Mouse (Mus musculus) kidney, embryonic 14.5 days (tissue): Measurements from ENCODE around the gene Ntn5. TPM values are rescaled to one million over a fixed set of nuclear protein-coding genes. Genes with fewer than 3 reads are reported as not detected.
"Not testable (repeated sequence)": the region's sequence is repeated elsewhere in the genome, so short reads cannot be mapped to it uniquely, and the experiment has no call there.

Source experiments
- ATAC-seq: fragments of 200-750 bp; cut with Nextera tagmentation; 2 replicates; pipeline ENCODE4 v1.8.0; 2017; ENCODE audit warnings: moderate number of reproducible peaks, mild to moderate bottlenecking, moderate TSS enrichment, moderate library complexity; ENCODE audit not compliant: low FRiP score, low TSS enrichment
- H3K27ac ChIP-seq: fragments of 300-500 bp; sonication (generic); 2 replicates; pipeline ENCODE4 v1.5.1; 2014; ENCODE audit warnings: low read depth, mild to moderate bottlenecking, low read length, moderate library complexity, mixed read lengths
- H3K27me3 ChIP-seq: fragments of 300-500 bp; sonication (generic); 2 replicates; pipeline ENCODE4 v1.6.1; 2014; ENCODE audit warnings: mild to moderate bottlenecking, low read length; ENCODE audit not compliant: control insufficient read depth, insufficient read depth
- H3K36me3 ChIP-seq: fragments of 300-500 bp; sonication (generic); 2 replicates; pipeline ENCODE4 v1.6.1; 2014; ENCODE audit warnings: low read length, mixed read lengths; ENCODE audit not compliant: control insufficient read depth, insufficient read depth
- H3K4me1 ChIP-seq: fragments of 300-500 bp; sonication (generic); 2 replicates; pipeline ENCODE4 v1.6.1; 2014; ENCODE audit warnings: low read length, mixed read lengths; ENCODE audit not compliant: control insufficient read depth, insufficient read depth
- H3K4me2 ChIP-seq: fragments of 300-500 bp; sonication (generic); replicated peaks from 2 replicates; pipeline ENCODE4 v1.6.1; 2014; ENCODE audit warnings: low read depth, mild to moderate bottlenecking, low read length
- H3K4me3 ChIP-seq: fragments of 300-500 bp; sonication (generic); 2 replicates; pipeline ENCODE4 v1.5.1; 2014; ENCODE audit warnings: mild to moderate bottlenecking, low read length
- H3K9ac ChIP-seq: fragments of 300-500 bp; sonication (generic); 2 replicates; pipeline ENCODE4 v1.6.1; 2014; ENCODE audit warnings: low read depth, mild to moderate bottlenecking, low read length, moderate library complexity
- H3K9me3 ChIP-seq: fragments of 300-500 bp; sonication (generic); 2 replicates; pipeline ENCODE4 v1.6.1; 2016; ENCODE audit warnings: low read length; ENCODE audit not compliant: control insufficient read depth
- WGBS: fragments of 180-500 bp; shearing (Covaris S2); extraction: QIAGEN DNeasy Blood & Tissue Kit; methylation state at CpG from one replicate; pipeline ENCODE4 v1.1.7; 2014; 5-methylcytosine and 5-hydroxymethylcytosine counted together
- polyA plus RNA-seq: library from polyadenylated mRNA; unstranded; fragments of >200 nt; fragmentation: Nextera tagmentation; extraction: Ambion mirVana; gene quantifications from 2 replicates; pipeline ENCODE4 v1.2.1, GENCODE M21; 2014

The Ntn5 gene
- polyA plus RNA-seq, 1 experiment from 2014 or later, result 0.27 TPM

GRCm38 (mm10) chr7:45649351-45649750, 34.5 kb upstream of the Ntn5 start:
- Histone ChIP-seq H3K27me3 (no peaks in the 10 kb centered on the region), H3K36me3 (no peaks in the 10 kb centered on the region), H3K4me1 (peaks cover 7% of the 10 kb centered on the region; the same call in 1 of the 2 replicates), H3K9me3 (no peaks in the 10 kb centered on the region), H3K27ac (no peak overlapping the region), H3K4me3 (no peak overlapping the region), H3K9ac (no peak overlapping the region), H3K4me2 (no peak overlapping the region)
- no peak for ATAC-seq
- 76% methylated on average over 8 of the region's 8 CpGs for WGBS

- H3K36me3 ChIP-seq, H3K4me2 ChIP-seq, H3K27me3 ChIP-seq, H3K27ac ChIP-seq, H3K9me3 ChIP-seq, H3K9ac ChIP-seq, H3K4me3 ChIP-seq, ATAC-seq, H3K4me1 ChIP-seq: not testable (repeated sequence)
- WGBS, result 96% methylated on average over 18 of the region's 20 CpGs
Measured at GRCm38 (mm10) chr7:45650484-45650883, 33.3 kb upstream of the Ntn5 start.

GRCm38 (mm10) chr7:45654424-45655047, 29.3 kb upstream of the Ntn5 start:
- no peak overlapping the region for H3K4me3 ChIP-seq
- H3K27me3 ChIP-seq, result no peaks in the 10 kb centered on the region
- H3K9ac ChIP-seq, result no peak overlapping the region
- no peak overlapping the region for H3K27ac ChIP-seq
- peak overlapping the region; percentile 18; the same call in 1 of the 2 replicates for H3K4me2 ChIP-seq
- no peaks in the 10 kb centered on the region for H3K36me3 ChIP-seq
- 41% methylated on average over 17 of the region's 17 CpGs for WGBS
- ATAC-seq, result no peak
- H3K9me3 ChIP-seq, result no peaks in the 10 kb centered on the region
- H3K4me1 ChIP-seq, result no peaks in the 10 kb centered on the region

GRCm38 (mm10) chr7:45660746-45661478, 22.9 kb upstream of the Ntn5 start:
- H3K9me3 ChIP-seq, result no peaks in the 10 kb centered on the region
- H3K4me2 ChIP-seq, result no peak overlapping the region
- H3K4me3 ChIP-seq, result no peak overlapping the region
- ATAC-seq, result no peak
- 69% methylated on average over 11 of the region's 11 CpGs for WGBS
- H3K27ac ChIP-seq, result no peak overlapping the region
- H3K27me3 ChIP-seq, result no peaks in the 10 kb centered on the region
- no peaks in the 10 kb centered on the region for H3K36me3 ChIP-seq
- no peak overlapping the region for H3K9ac ChIP-seq
- H3K4me1 ChIP-seq, result peaks cover 17% of the 10 kb centered on the region; the same call in 1 of the 2 replicates

- not testable (repeated sequence) for H3K4me3 ChIP-seq, H3K9ac ChIP-seq, H3K27ac ChIP-seq, ATAC-seq, H3K4me2 ChIP-seq, H3K36me3 ChIP-seq, H3K9me3 ChIP-seq, H3K27me3 ChIP-seq
- WGBS, result 93% methylated on average over 6 of the region's 6 CpGs
- peaks cover 17% of the 10 kb centered on the region; the same call in 1 of the 2 replicates for H3K4me1 ChIP-seq
Measured at GRCm38 (mm10) chr7:45661702-45662101, 22.1 kb upstream of the Ntn5 start.

GRCm38 (mm10) chr7:45665303-45666138, 18.3 kb upstream of the Ntn5 start:
- Histone ChIP-seq H3K4me3 (no peak overlapping the region), H3K27ac (no peak overlapping the region), H3K27me3 (no peaks in the 10 kb centered on the region), H3K4me1 (peaks cover 24% of the 10 kb centered on the region; the same call in 1 of the 2 replicates), H3K36me3 (no peaks in the 10 kb centered on the region), H3K4me2 (no peak overlapping the region), H3K9me3 (no peaks in the 10 kb centered on the region), H3K9ac (no peak overlapping the region)
- ATAC-seq, result no peak; the same call in 1 of the 2 replicates
- 47% methylated on average over 13 of the region's 13 CpGs for WGBS

GRCm38 (mm10) chr7:45666161-45666560, 17.7 kb upstream of the Ntn5 start, which contains the start of gene Fut2:
Gene Fut2, minus strand, starts transcription at chr7:45666394.
- H3K4me1 ChIP-seq, result peaks cover 20% of the 10 kb centered on the region; the same call in 1 of the 2 replicates
- 80% methylated on average over 7 of the region's 7 CpGs for WGBS
- no peaks in the 10 kb centered on the region for H3K9me3 ChIP-seq
- no peak within 1 kb of the TSS for H3K27ac ChIP-seq
- H3K4me2 ChIP-seq, result no peak within 1 kb of the TSS
- H3K4me3 ChIP-seq, result no peak within 1 kb of the TSS
- H3K36me3 ChIP-seq, result no peaks in the 10 kb centered on the region
- H3K9ac ChIP-seq, result no peak within 1 kb of the TSS
- ATAC-seq, result no peak
- no peaks in the 10 kb centered on the region for H3K27me3 ChIP-seq

- Histone ChIP-seq H3K27me3 (no peaks in the 10 kb centered on the region), H3K9me3 (no peaks in the 10 kb centered on the region), H3K4me1 (peaks cover 20% of the 10 kb centered on the region; the same call in 1 of the 2 replicates), H3K9ac (no peak overlapping the region), H3K27ac (no peak overlapping the region), H3K36me3 (no peaks in the 10 kb centered on the region), H3K4me2 (no peak overlapping the region), H3K4me3 (no peak overlapping the region)
- no peak for ATAC-seq
- 86% methylated on average over 14 of the region's 14 CpGs for WGBS
Measured at GRCm38 (mm10) chr7:45667761-45668160, 16.1 kb upstream of the Ntn5 start.
